Mouse (Mus musculus): ENCODE results near the gene Wdfy3. TPM values are rescaled to one million over a fixed set of nuclear protein-coding genes. Genes with fewer than 3 reads are reported as not detected.
A peak's percentile ranks its signal among the peaks of the same experiment; 100 is the strongest.
"Not testable (repeated sequence)": the region's sequence is repeated elsewhere in the genome, so short reads cannot be mapped to it uniquely, and the experiment has no call there.

Wdfy3 gene
- total RNA-seq, 2 experiments from 2014 or later = 139 to 145 TPM

DNA sequence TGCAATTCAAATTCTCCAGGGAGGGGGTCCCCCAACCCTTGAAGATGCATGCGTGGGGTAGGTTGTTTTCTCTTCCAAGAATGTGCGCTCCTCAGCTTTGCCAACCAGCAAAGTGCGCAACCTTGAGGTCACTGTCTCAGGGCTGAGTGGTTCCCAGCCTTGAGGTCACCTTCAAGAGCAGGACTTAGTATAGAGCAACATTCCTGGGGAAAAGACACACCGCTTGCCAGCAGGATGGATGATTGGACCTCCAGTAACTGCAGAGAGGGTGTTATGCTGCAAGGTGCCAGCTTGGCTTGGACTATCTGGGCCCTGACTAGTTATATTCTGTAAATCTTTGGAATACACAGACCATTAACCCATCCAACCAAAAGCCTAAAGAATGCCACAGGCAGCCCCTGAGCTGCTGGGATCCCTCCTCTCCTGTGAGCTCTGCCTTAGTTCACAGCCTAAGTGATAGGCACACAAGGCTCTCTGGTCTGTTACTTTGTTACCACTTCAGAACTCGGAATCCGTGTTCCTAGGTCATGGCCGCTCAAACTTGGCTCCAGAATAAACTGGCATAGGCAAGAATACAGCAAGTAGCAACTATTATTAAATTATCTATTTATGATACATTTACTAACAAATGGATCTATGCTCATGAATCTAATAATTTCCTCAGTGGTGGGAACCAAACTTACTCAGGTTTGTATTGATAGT lies 76.6 kb downstream of the Wdfy3 start:
- DNase-seq (ENCODE audit: extremely low spot score in 1 of 2, low spot score in 2 of 2) = no peak
- H3K27ac ChIP-seq = no peak overlapping the region
- TF ChIP-seq CTCF (IDR thresholded peaks at IDR 0.05) = no peak
- intact Hi-C loops (cut with DNase I) = no loop called here
- H3K4me3 ChIP-seq = no peak overlapping the region

DNA sequence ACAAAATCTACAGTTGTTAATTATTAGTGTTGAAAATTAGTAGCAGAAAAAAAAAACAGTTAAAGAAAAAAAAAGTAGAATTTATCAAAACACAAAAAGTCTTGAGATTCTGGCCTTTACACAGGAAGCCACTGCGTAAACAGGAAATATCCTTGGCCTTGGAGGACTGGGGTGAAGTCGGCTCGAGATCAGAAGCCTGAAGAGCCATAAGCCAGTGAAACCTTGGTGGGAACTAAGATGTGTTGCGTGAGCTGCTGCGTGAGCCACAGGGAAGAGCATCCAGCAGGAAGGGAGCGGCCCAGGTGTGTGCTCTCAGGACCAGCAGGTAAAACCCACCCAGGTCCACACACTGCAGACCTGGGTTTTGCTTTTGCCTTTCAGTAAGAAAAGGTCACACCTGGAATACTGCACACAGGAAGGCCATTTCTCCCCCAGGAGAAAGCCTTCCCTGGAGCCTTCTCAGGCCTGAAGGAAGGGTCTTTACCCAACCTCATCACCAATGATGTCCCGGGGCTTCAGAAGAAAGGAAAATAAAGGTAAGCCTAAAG lies 79.3 kb downstream of the Wdfy3 start:
- Histone ChIP-seq H3K27ac (no peak overlapping the region), H3K4me3 (no peak overlapping the region)
- no peak for DNase-seq (ENCODE audit: extremely low spot score in 1 of 2, low spot score in 2 of 2)
- no peak for TF ChIP-seq CTCF (IDR thresholded peaks at IDR 0.05)
- intact Hi-C loops (cut with DNase I) = no loop called here

DNA sequence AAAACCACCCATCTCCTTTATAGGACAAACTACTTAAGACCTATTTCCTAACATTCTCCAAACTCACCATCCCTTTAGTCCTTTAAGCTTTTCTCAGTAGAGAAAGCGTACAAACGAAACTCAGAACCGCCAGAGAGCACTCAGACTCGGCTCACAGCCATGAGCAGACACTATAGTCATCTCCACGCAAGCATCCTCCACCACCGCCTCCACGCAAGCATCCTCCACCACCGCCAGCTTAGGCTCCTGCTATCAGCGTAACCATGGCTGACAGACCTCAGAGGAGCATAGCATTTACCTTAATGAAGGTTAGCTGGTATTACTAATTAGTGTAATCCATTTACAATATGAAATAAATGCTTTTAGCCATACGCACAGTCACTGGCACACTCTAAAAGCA lies 81.2 kb downstream of the Wdfy3 start:
- no peak for DNase-seq (ENCODE audit: extremely low spot score in 1 of 2, low spot score in 2 of 2)
- H3K27ac ChIP-seq = no peak overlapping the region
- intact Hi-C loops (cut with DNase I) = no loop called here
- no peak overlapping the region for H3K4me3 ChIP-seq
- no peak for TF ChIP-seq CTCF (IDR thresholded peaks at IDR 0.05)

DNA sequence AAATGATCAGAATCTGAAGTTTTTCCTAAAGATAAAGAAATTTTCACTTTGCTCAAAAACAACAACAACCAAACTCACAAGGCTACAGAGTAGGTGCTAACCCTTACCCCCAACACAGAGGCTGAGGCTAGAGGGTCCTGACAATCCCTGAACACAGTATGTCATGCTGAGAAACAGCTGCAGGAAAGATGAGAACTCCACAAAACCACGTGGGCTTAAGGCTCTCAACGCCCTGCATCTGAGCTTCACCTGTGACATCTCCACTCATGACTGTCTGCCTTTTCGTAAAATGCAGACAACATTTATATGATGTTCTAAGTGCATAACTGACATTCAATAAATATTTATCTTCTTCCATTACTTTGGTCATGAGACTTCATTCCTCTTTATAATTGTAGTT lies 83.0 kb downstream of the Wdfy3 start:
- intact Hi-C loops (cut with DNase I) = no loop called here
- Histone ChIP-seq H3K4me3 (no peak overlapping the region), H3K27ac (no peak overlapping the region)
- DNase-seq (ENCODE audit: extremely low spot score in 1 of 2, low spot score in 2 of 2) = no peak
- TF ChIP-seq CTCF (IDR thresholded peaks at IDR 0.05) = no peak

DNA sequence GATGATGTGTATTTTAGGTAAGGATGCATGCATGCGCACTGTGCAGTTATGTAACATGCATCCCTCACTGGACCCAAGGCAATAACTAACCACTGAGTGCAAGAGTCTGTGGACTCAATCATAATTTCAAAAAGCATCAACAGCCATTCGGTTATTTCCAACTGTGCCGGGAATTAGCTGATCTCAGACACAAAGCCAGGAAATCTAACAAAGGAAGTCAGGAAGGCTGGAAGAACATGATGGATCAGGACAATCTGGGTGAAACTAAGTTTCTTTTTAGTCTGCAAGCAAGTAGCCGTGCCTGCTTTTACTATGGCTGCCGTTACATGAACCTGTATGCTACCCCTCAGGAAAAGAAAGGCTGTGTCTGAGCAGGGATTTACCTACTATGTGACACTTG lies 87.5 kb downstream of the Wdfy3 start:
- DNase-seq (ENCODE audit: extremely low spot score in 1 of 2, low spot score in 2 of 2) = no peak
- Histone ChIP-seq H3K27ac (no peak overlapping the region; the same call in 1 of the 2 replicates), H3K4me3 (no peak overlapping the region)
- no peak for TF ChIP-seq CTCF (IDR thresholded peaks at IDR 0.05)
- intact Hi-C loops (cut with DNase I) = no loop called here

DNA sequence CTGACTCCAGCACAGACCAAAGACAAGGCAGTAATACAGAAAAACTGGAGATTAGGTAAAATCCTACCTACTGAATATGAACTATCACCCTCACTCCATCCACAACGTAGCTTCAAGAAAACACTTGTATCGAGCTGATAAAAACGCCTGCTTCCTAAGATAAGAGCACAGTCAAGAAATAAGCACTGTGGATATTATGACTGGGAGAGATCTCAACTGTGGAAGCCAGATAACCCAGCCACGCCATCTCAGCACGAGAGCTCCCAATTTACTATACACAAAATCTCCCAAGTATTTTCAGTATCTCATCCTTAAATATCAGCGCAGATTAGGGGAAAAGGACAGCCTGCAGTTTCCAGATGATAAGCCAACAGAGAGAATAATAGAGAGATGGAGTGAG lies 90.1 kb downstream of the Wdfy3 start:
- TF ChIP-seq CTCF (IDR thresholded peaks at IDR 0.05) = no peak
- no peak overlapping the region for H3K4me3 ChIP-seq
- intact Hi-C loops (cut with DNase I) = no loop called here
- no peak for DNase-seq (ENCODE audit: extremely low spot score in 1 of 2, low spot score in 2 of 2)
- H3K27ac ChIP-seq = no peak overlapping the region

DNA sequence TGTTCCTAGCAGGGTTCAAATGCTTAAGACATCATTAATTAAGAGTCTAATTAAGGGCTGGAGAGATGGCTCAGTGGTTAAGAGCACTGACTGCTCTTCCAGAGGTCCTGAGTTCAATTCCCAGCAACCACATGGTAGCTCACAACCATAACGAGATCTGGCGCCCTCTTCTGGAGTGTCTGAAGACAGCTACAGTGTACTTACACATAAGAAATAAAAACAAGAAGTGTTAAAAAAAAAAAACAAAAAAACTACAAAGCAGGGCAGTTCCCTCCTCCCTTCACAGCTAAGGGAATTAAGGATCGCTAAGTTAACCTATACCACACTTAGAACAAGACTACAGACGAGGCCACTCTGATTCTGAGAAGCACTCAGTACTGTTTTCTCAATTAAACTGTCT lies 97.1 kb downstream of the Wdfy3 start:
- intact Hi-C loops (cut with DNase I); DNase-seq (ENCODE audit: extremely low spot score in 1 of 2, low spot score in 2 of 2); H3K4me3 ChIP-seq; H3K27ac ChIP-seq: not testable (repeated sequence)
- peak; percentile 25 for TF ChIP-seq CTCF (IDR thresholded peaks at IDR 0.05)

DNA sequence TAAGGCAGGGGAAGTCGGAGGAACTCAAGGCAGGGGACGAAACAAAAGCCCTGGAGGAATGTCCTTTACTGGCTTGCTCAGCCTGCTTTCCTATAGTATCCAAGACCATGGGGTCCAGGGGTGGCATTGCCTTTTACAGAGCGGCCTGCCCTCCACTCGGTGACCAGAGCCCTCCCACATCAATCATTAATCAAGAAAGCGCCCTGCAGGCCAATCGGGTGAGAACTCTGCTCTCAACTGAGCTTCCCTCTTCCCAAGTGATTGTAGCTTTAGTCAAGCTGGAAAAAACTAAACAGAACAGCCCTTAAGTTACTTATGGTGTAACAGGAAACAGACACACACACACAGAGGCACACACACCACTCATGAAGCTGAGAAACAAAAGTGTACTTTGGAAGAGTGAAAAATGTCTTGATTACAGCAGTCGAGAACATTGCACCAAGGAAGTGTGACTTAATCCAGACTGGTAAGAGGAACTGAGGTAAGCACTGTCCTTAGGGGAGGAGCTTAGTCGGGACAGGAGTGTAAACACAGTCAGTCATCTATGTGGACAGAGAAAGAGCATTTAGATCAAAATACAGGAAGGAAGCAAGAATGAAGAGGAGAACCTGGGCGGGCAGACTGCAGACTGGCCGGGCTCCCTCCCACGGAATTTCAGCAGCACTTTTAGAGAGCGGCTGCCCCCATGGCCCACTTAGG lies 101.4 kb downstream of the Wdfy3 start:
- no peak for TF ChIP-seq CTCF (IDR thresholded peaks at IDR 0.05)
- intact Hi-C loops (cut with DNase I) = no loop called here
- Histone ChIP-seq H3K27ac (peak overlapping the region; percentile 32; the same call in 1 of the 2 replicates), H3K4me3 (no peak overlapping the region)
- no peak for DNase-seq (ENCODE audit: extremely low spot score in 1 of 2, low spot score in 2 of 2)

DNA sequence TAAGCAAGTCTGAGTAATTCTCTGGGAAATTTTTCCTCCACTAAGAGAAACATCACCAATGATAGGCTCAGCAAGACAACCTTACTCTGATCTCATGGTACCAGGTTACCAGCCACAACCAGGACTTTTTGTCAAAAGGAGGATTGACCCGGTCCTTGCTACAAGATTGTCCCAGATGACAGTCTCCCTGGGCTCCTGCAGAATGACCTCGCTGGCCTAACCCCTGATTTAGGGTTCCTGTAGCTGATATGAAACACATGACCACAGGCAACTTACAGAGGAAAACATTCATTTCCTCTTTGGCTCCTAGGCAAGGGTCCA lies 101.9 kb downstream of the Wdfy3 start:
- no peak for DNase-seq (ENCODE audit: extremely low spot score in 1 of 2, low spot score in 2 of 2)
- intact Hi-C loops (cut with DNase I) = no loop called here
- Histone ChIP-seq H3K27ac (no peak overlapping the region; the same call in 1 of the 2 replicates), H3K4me3 (no peak overlapping the region)
- TF ChIP-seq CTCF (IDR thresholded peaks at IDR 0.05) = no peak

DNA sequence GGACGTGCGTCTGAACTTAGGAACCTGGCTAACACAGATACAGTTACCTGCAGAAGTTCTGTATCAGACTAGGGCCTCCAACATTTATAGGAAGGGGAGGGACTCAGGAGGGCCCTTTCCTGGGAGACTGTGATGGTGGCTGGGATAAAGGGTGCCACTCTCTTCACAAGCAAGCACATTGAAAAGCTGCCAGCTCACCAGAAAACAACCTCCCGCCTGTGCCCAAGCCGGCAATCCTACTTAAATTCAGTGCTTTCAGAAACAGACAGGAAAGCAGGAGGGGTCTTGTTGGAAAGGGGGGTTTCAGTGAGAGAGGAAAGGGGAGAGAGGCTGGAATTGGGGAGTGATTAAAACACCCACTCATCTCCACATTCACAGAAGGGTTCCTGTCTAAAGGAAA lies 106.9 kb downstream of the Wdfy3 start:
- DNase-seq (ENCODE audit: extremely low spot score in 1 of 2, low spot score in 2 of 2) = no peak
- H3K27ac ChIP-seq = no peak overlapping the region
- intact Hi-C loops (cut with DNase I) = no loop called here
- no peak for TF ChIP-seq CTCF (IDR thresholded peaks at IDR 0.05)
- H3K4me3 ChIP-seq = no peak overlapping the region

DNA sequence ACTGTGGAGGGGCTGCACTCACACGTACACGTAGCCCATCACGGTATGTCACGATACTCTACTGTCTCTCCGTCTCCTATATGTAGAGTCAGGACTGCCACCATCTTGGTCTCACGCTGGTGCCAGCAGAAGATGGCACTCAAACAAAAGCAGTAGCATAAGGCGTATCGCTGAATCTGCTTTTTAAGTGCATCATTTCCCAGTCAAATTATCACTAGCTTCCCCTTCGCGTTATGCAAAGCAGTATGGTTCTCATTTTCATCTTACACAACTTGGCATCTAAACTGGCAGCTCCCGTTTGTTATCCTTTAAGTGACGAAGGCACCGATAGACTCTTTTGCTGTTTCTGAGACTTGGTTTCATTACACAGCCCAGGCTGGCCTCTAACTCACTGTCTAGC lies 110.4 kb downstream of the Wdfy3 start:
- Histone ChIP-seq H3K4me3 (no peak overlapping the region), H3K27ac (0 out of 2 replicates have a peak overlapping the region, but pooled peaks have one; percentile 13)
- no peak for DNase-seq (ENCODE audit: extremely low spot score in 1 of 2, low spot score in 2 of 2)
- TF ChIP-seq CTCF (IDR thresholded peaks at IDR 0.05) = no peak
- intact Hi-C loops (cut with DNase I) = no loop called here

DNA sequence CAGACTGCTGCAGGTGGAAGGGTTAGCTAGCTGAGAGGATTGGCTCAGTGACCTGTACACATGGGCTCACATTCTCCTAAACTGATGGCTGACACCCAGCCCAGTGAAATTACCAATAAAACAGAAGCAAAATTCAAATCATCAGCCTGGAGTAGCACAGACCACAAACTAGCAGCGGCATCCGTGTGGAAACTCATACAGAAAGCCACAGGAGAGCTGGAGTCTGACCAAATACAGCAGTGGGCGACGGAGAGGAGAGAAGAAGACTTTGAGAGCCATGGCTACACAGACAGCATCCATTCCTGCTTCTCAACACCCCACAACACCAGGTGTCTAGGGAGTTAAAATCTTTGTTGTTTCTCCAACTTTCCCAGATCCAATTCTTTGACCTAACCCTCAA lies 110.8 kb downstream of the Wdfy3 start:
- Histone ChIP-seq H3K4me3 (no peak overlapping the region), H3K27ac (no peak overlapping the region)
- DNase-seq (ENCODE audit: extremely low spot score in 1 of 2, low spot score in 2 of 2) = no peak
- intact Hi-C loops (cut with DNase I) = no loop called here
- TF ChIP-seq CTCF (IDR thresholded peaks at IDR 0.05) = no peak

DNA sequence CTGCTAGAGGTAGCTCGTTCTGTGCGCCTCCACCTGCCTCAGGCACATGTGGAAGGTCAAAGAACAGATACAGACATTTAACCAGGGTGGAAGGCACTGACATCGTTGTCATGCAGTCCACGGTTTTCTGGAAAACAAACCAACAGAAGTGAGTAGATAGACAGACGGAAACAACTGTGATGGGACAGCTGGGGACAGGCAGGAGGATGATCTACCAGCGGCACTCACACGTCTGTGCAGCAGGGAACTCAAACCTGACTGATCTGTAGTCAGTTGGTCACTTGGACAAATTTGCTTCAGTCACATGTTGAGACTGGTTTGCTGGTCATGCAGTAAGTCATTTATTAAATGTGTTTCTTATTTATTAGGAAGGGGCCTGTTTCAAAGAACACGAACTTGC lies 112.3 kb downstream of the Wdfy3 start:
- no peak for DNase-seq (ENCODE audit: extremely low spot score in 1 of 2, low spot score in 2 of 2)
- no peak overlapping the region for H3K27ac ChIP-seq
- no peak for TF ChIP-seq CTCF (IDR thresholded peaks at IDR 0.05)
- intact Hi-C loops (cut with DNase I) = no loop called here
- H3K4me3 ChIP-seq = no peak overlapping the region

Measured in left cerebral cortex, adult 2 months (tissue).